ENCODE assay signal across 16 mouse cellular contexts in genomic region chr16:8655599-8655998, GRCm38 (mm10). TPM values are rescaled to one million over a fixed set of nuclear protein-coding genes. Genes with fewer than 3 reads are reported as not detected.
A peak's percentile ranks its signal among the peaks of the same experiment; 100 is the strongest.
DNase-seq lines count a peak whose midpoint lies in the region; ATAC-seq and TF ChIP-seq lines count a peak whose summit lies in the region.
"Had no signal": no experiment of that assay in that cellular context is flagged by ENCODE, and none has a peak within 500 bp of the region (broad histone marks: within the 10 kb centered on the region; RNA-seq: fewer than 3 reads in every experiment).

No protein-coding gene starts in this region.

- no peak overlapping the region for H3K4me2 ChIP-seq in heart, embryonic 12.5 days
- H3K4me2 ChIP-seq in liver, embryonic 15.5 days = no peak overlapping the region
- H3K4me2 ChIP-seq in midbrain, embryonic 15.5 days = no peak overlapping the region

- no peaks in the 10 kb centered on the region for H3K27me3 ChIP-seq in heart, adult 2 months (ENCODE audit: control insufficient read depth, insufficient read depth, low read length)
- no peaks in the 10 kb centered on the region for H3K27me3 ChIP-seq in heart, embryonic 12.5 days (replicated peaks)
- no peaks in the 10 kb centered on the region for H3K27me3 ChIP-seq in E14TG2a.4 (ENCODE audit: insufficient read depth, low read length)
- H3K27me3 ChIP-seq in liver, embryonic 15.5 days = no peaks in the 10 kb centered on the region
- no peaks in the 10 kb centered on the region for H3K27me3 ChIP-seq in midbrain, embryonic 15.5 days (replicated peaks)

- H3K27ac ChIP-seq in heart, adult 2 months = no peak overlapping the region
- no peak overlapping the region for H3K27ac ChIP-seq in heart, embryonic 12.5 days (ENCODE audit: poor library complexity, severe bottlenecking)
- no peak overlapping the region for H3K27ac ChIP-seq in liver, embryonic 15.5 days (replicated peaks)
- H3K27ac ChIP-seq in midbrain, embryonic 15.5 days = no peak overlapping the region

- no peak; the same call in 1 of the 2 replicates for ATAC-seq in heart, embryonic 12.5 days (ENCODE audit: insufficient number of reproducible peaks, low FRiP score)
- ATAC-seq in common myeloid progenitor, adult 5-6 weeks (replicated peaks; ENCODE audit: low read depth, poor library complexity, severe bottlenecking) = peak; percentile 50; the same call in 1 of the 2 replicates
- peak; percentile 64; the same call in 1 of the 2 replicates for ATAC-seq in liver, embryonic 15.5 days (ENCODE audit: insufficient read depth)
- no peak for ATAC-seq in midbrain, embryonic 15.5 days (replicated peaks)

- no peaks in the 10 kb centered on the region for H3K9me3 ChIP-seq in heart, embryonic 12.5 days (replicated peaks)
- no peaks in the 10 kb centered on the region for H3K9me3 ChIP-seq in E14TG2a.4 (ENCODE audit: low read length)
- no peaks in the 10 kb centered on the region for H3K9me3 ChIP-seq in liver, embryonic 15.5 days (replicated peaks)
- H3K9me3 ChIP-seq in midbrain, embryonic 15.5 days = no peaks in the 10 kb centered on the region

- WGBS in heart, adult 2 months = 62% methylated on average over 9 of the region's 9 CpGs
- 76% methylated on average over 9 of the region's 9 CpGs for WGBS in heart, embryonic 12.5 days
- 57% methylated on average over 9 of the region's 9 CpGs for WGBS in liver, embryonic 15.5 days (ENCODE audit: insufficient replicate concordance)
- WGBS in midbrain, embryonic 15.5 days = 90% methylated on average over 9 of the region's 9 CpGs

- TF ChIP-seq EP300 in heart, adult 2 months (IDR thresholded peaks at IDR 0.05; ENCODE audit: insufficient read depth, low read depth, low read length) = no peak

- H3K4me1 ChIP-seq in heart, adult 2 months (ENCODE audit: control insufficient read depth, insufficient read depth, low read length) = no peaks in the 10 kb centered on the region
- H3K4me1 ChIP-seq in heart, embryonic 12.5 days (replicated peaks) = peaks cover 4% of the 10 kb centered on the region; the same call in 1 of the 2 replicates
- peaks cover 77% of the 10 kb centered on the region for H3K4me1 ChIP-seq in E14TG2a.4 (replicated peaks; ENCODE audit: low read depth, low read length)
- peaks cover 23% of the 10 kb centered on the region for H3K4me1 ChIP-seq in liver, embryonic 15.5 days (replicated peaks)
- H3K4me1 ChIP-seq in midbrain, embryonic 15.5 days = no peaks in the 10 kb centered on the region

- TF ChIP-seq CTCF in heart, adult 2 months (IDR thresholded peaks at IDR 0.05) = peak; percentile 28; the same call in 1 of the 2 replicates
- TF ChIP-seq CTCF in E14TG2a.4 (conservative IDR thresholded peaks at IDR 0.05; ENCODE audit: low read length) = no peak

- intact Hi-C loops in heart, adult 2 months (cut with DNase I) = loop anchor here (2.0 kb wide), 1 partner anchor 15 kb away; no protein-coding TSS in a partner anchor
- intact Hi-C loops in gastrocnemius, postnatal 36 days (cut with DNase I) = no loop called here

- H3K4me3 ChIP-seq in heart, adult 2 months = no peak overlapping the region
- H3K4me3 ChIP-seq in heart, embryonic 12.5 days = no peak overlapping the region
- H3K4me3 ChIP-seq in E14TG2a.4 (replicated peaks; ENCODE audit: low read length) = peak overlapping the region; percentile 13
- H3K4me3 ChIP-seq in liver, embryonic 15.5 days (replicated peaks) = no peak overlapping the region
- H3K4me3 ChIP-seq in midbrain, embryonic 15.5 days = no peak overlapping the region
- H3K4me3 ChIP-seq: myocyte had no signal

- no peaks in the 10 kb centered on the region for H3K79me2 ChIP-seq in heart, adult 2 months (replicated peaks; ENCODE audit: control insufficient read depth, insufficient read depth, low read length)

- H3K9ac ChIP-seq in heart, adult 2 months (ENCODE audit: low read depth, low read length) = no peak overlapping the region
- no peak overlapping the region for H3K9ac ChIP-seq in heart, embryonic 12.5 days
- H3K9ac ChIP-seq in liver, embryonic 15.5 days = no peak overlapping the region
- no peak overlapping the region for H3K9ac ChIP-seq in midbrain, embryonic 15.5 days

- no peak for DNase-seq in heart, adult 2 months
- no peak for DNase-seq in ovary, postnatal 14 days (ENCODE audit: low spot score)
- DNase-seq in gastrocnemius, postnatal 36 days = no peak
- DNase-seq: adrenal gland, postnatal 25 days; cerebellum, adult 11 months; gastrocnemius, postnatal 25 days; left cerebral cortex, postnatal 4 days; right cerebral cortex, adult 18-20 months had no signal

- H3K36me3 ChIP-seq in heart, adult 2 months (ENCODE audit: control insufficient read depth, insufficient read depth, low read length) = no peaks in the 10 kb centered on the region
- H3K36me3 ChIP-seq in heart, embryonic 12.5 days = peaks cover 87% of the 10 kb centered on the region
- peaks cover 97% of the 10 kb centered on the region for H3K36me3 ChIP-seq in E14TG2a.4 (ENCODE audit: insufficient read depth, low read length)
- H3K36me3 ChIP-seq in liver, embryonic 15.5 days (replicated peaks) = peaks cover 98% of the 10 kb centered on the region
- H3K36me3 ChIP-seq in midbrain, embryonic 15.5 days (replicated peaks) = peaks cover 14% of the 10 kb centered on the region

- TF ChIP-seq POLR2A in heart, adult 2 months (IDR thresholded peaks at IDR 0.05; ENCODE audit: insufficient read depth, low read depth, low read length) = no peak

RNA-seq across cellular contexts. Expression of gene Carhsp1, which starts 16.4 kb away (rescaled TPM):
- total RNA-seq in heart, adult 2 months (2021) = 10 to 100 TPM; 15.2 to 18.3 TPM
- polyA plus RNA-seq in heart, adult 2 months (2012; rRNA removed) = 27.1 and 30.5 TPM in 2 replicates
- polyA plus RNA-seq in heart, embryonic 12.5 days (2016; fragmentation: Nextera tagmentation; extraction: Ambion mirVana) = 95.8 and 102 TPM in 2 replicates
- 9.1 and 9.8 TPM in 2 replicates for total RNA-seq in common myeloid progenitor, adult 5-6 weeks (2017)
- polyA plus RNA-seq in liver, embryonic 15.5 days (2015; fragmentation: Nextera tagmentation; extraction: Ambion mirVana) = 85.9 and 94.7 TPM in 2 replicates
- 187 and 207 TPM in 2 replicates for polyA plus RNA-seq in midbrain, embryonic 15.5 days (2015; fragmentation: Nextera tagmentation; extraction: Ambion mirVana)
- 1 to 10 TPM; 5.4 to 6.4 TPM for total RNA-seq in gastrocnemius, postnatal 36 days (2021)

RNA-seq across cellular contexts. Expression of gene Tmem186, which starts 18.1 kb away (rescaled TPM):
- 10 to 100 TPM; 17.2 to 19.1 TPM for total RNA-seq in heart, adult 2 months (2021)
- polyA plus RNA-seq in heart, adult 2 months (2012; rRNA removed) = 13.7 and 20.0 TPM in 2 replicates
- polyA plus RNA-seq in heart, embryonic 12.5 days (2016; fragmentation: Nextera tagmentation; extraction: Ambion mirVana) = 16.9 TPM in 2 replicates
- 19.9 and 20.4 TPM in 2 replicates for total RNA-seq in common myeloid progenitor, adult 5-6 weeks (2017)
- 8.9 and 9.8 TPM in 2 replicates for polyA plus RNA-seq in liver, embryonic 15.5 days (2015; fragmentation: Nextera tagmentation; extraction: Ambion mirVana)
- 25.3 and 25.7 TPM in 2 replicates for polyA plus RNA-seq in midbrain, embryonic 15.5 days (2015; fragmentation: Nextera tagmentation; extraction: Ambion mirVana)
- total RNA-seq in gastrocnemius, postnatal 36 days (2021) = 10 to 100 TPM in 1 of 2 experiments, 1 to 10 TPM in 1; 8.9 to 12.5 TPM

RNA-seq across cellular contexts. Expression of gene Pmm2, which starts 18.1 kb away (rescaled TPM):
- total RNA-seq in heart, adult 2 months (2021) = 10 to 100 TPM; 28.8 to 29.1 TPM
- polyA plus RNA-seq in heart, adult 2 months (2012; rRNA removed) = 38.8 and 50.2 TPM in 2 replicates
- 43.1 and 43.3 TPM in 2 replicates for polyA plus RNA-seq in heart, embryonic 12.5 days (2016; fragmentation: Nextera tagmentation; extraction: Ambion mirVana)
- 42.3 and 48.4 TPM in 2 replicates for total RNA-seq in common myeloid progenitor, adult 5-6 weeks (2017)
- polyA plus RNA-seq in liver, embryonic 15.5 days (2015; fragmentation: Nextera tagmentation; extraction: Ambion mirVana) = 30.4 and 31.5 TPM in 2 replicates
- 45.8 and 49.9 TPM in 2 replicates for polyA plus RNA-seq in midbrain, embryonic 15.5 days (2015; fragmentation: Nextera tagmentation; extraction: Ambion mirVana)
- 10 to 100 TPM; 16.4 to 18.3 TPM for total RNA-seq in gastrocnemius, postnatal 36 days (2021)

RNA-seq across cellular contexts. Expression of gene Gm5767, which starts 25.0 kb away (rescaled TPM):
- not detected for total RNA-seq in heart, adult 2 months (2021)
- polyA plus RNA-seq in heart, adult 2 months (2012; rRNA removed) = 0.39 TPM in 1 of 2 replicates, not detected in the other
- polyA plus RNA-seq in heart, embryonic 12.5 days (2016; fragmentation: Nextera tagmentation; extraction: Ambion mirVana) = not detected in 2 replicates
- not detected in 2 replicates for total RNA-seq in common myeloid progenitor, adult 5-6 weeks (2017)
- 0.24 TPM in 1 of 2 replicates, not detected in the other for polyA plus RNA-seq in liver, embryonic 15.5 days (2015; fragmentation: Nextera tagmentation; extraction: Ambion mirVana)
- 0.31 and 0.40 TPM in 2 replicates for polyA plus RNA-seq in midbrain, embryonic 15.5 days (2015; fragmentation: Nextera tagmentation; extraction: Ambion mirVana)
- total RNA-seq in gastrocnemius, postnatal 36 days (2021) = not detected
- total RNA-seq: adrenal gland, postnatal 25 days; gastrocnemius, postnatal 25 days; left cerebral cortex, postnatal 4 days had no signal
- polyA plus RNA-seq: C2C12; heart, postnatal 0 days had no signal

Comparison
In these comparisons a context has a peak if more than half of its experiments do, and no peak if none do; other contexts are left out.
1. ATAC-seq: peak in common myeloid progenitor, adult 5-6 weeks (single experiment) and liver, embryonic 15.5 days (single experiment); none in heart, embryonic 12.5 days (single experiment) and midbrain, embryonic 15.5 days (single experiment).